Mouse (Mus musculus) frontal cortex, postnatal 10 days (tissue): Measurements from ENCODE around the gene Galnt9.

ENCODE experiments used
- DNase-seq, 2 experiments: peaks; one replicate each; pipeline ENCODE4 v3.0.0; 2022; ENCODE audit warnings: low spot score in 2 of 2, mixed read lengths in 1 of 2

Galnt9 gene

DNA sequence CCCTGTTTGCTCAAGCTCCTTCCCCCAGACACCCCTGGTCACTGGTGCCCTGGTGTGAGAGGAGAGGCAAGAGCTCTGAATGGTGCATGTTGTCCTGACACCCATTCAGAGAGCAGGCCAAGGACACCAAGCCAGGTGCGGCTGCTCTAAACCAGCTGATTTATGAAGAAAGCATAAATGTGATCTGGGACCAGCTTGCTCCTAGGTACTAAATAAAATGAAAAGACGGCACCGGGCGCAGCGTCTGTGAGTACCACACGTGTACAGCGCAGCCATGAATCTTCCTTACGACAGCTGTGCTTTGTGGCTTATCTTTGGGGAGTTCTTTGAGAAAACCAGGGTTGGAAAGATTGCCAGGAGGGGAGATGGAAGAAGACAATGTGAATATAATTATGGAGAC is 8.2 kb upstream of the Galnt9 start:
- DNase-seq, result no peak

DNA sequence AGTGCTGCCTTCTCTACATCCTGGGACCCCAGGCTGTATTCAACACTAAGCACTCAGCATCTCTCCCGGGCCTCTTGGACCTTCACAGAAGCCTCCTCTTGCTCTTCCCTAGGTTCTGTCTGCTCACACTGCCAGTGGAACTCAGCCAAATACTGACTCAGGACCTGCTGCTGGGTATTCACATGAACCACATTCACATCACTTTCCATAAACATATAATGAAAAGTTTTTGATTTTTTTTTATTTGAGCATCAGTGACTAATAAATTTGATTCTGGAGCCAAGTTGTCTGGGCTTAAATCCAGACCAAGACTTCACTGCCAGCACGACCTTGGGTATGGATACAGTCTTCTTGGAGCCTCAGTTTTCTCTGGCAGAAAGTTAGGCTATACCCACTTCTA is 3.2 kb upstream of the Galnt9 start:
- no peak for DNase-seq

DNA sequence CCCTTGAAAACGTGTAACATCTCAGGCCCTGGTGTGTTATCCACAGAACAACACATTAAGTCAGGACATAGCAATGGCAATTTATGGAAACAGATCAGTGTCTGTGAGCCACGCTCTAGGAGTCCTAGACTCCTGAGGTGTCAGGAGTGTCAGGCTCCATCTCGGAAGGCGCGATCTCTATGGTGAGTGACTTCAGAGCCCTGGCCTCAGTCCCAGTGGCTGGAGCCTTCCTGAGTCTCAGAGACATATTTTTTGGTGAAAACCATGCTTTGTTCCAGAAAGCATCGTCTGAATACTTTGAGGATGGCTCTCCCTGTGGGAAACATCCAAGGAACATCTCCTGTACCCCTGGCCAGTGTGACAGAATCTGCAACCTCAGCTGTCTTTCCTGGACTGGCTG is 2.7 kb upstream of the Galnt9 start:
- no peak for DNase-seq

DNA sequence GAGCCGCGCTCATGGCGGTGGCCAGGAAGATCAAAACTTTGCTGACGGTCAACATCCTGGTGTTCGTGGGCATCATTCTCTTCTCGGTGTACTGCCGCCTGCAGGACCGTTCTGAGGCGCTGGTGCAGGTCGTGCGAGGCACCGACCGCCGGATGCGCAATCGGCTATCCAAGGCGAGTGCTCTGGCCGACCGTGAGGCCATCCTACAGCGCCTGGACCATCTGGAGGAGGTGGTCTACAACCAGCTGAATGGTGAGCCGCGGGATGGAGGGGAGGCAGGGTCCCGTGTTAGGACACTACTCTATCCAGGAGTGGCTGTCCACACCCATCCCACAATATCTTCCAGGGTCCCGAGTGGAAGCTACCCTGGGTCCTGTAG is 525 bp downstream of the Galnt9 start:
- DNase-seq, result no peak

DNA sequence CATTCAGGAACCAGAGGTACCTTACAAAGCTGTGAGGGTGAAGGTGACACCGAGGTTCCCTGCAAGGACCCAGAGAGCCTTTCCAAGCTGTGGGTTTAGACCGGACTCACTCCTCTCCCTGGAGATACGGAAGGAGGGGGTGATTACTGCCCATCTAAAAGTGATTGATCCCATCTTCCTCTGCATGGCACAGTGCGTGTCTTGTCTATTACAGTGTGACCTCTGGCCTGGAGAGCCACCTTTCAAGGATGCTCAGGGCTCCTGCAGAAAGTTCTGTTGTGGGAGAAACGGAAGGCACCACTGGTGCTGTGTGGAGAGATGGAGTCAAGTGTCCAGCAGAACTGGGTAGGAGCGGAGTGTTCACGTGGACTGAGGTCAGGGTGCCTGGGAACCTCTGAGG is 1.2 kb downstream of the Galnt9 start:
- DNase-seq, result no peak

DNA sequence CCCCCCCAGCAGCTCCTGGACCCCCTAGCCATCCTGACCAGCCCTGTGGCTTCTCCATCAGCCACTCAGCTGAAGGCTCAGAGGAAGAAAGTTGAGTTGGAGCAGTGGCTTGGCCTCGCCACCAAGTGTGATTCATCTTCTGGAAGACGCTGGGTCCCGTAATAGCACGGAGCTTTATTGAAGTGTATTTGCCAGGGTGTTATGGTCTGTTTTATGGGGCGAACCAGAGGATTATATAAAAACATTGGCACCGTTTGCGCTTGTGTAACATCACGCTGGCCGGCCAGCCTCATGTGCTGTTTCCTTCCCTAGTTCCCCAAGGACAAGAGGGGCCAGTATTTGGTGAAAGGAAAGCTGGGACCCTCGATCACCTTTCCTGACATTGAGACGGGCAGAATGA is 2.0 kb downstream of the Galnt9 start:
- no peak for DNase-seq

DNA sequence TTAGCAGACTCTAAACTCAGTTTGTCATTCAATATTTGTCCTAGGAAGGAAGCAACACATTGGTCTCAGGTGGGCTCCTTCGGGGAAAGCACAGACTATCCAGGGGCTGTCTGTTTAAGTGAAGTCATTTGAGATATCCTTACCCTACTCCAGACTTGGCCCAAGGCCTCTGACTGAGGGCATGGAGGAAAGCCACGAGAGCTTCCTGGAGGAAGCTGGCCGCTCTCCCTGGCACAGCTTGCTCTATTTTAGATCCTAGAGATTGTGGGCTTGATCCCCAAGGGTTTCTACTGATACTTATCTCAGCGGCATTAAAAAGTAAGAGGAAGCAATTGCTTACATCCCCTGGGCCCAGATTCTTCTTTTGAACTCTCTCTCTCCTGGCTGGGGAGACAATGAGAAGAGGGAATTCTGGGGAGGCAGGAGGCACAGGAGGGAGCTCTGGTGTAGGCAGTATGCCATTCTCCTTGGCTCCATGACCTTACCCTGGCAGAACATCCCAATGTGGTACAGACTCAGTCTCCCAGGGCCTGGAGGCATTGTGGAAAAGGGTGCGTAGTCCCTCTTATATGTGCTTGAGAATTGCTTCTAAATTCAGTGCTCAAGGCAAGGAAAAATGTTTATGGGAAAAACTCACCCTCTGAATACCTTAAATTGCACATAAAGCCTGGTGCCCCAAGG is 2.7 kb downstream of the Galnt9 start:
- DNase-seq, result no peak

DNA sequence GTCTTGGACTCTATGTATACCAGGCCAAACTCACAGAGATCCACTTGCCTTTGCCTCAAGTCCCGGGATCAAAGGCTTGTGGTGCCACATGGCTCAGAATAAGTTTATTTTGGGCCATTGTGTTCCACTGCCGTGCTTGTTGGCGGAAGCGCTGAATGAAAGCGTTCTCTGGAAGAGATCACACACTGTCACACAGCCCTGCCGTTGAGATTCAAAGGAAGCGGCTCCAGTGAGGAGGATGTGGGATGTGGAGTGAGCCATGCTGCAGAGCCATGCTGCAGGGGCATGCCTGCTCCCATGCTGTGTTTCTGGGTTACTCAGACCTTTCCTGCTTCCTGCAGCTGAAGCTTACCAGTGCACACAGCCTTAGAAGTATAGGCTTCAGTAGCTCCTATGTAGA is 4.3 kb downstream of the Galnt9 start:
- DNase-seq, result no peak

DNA sequence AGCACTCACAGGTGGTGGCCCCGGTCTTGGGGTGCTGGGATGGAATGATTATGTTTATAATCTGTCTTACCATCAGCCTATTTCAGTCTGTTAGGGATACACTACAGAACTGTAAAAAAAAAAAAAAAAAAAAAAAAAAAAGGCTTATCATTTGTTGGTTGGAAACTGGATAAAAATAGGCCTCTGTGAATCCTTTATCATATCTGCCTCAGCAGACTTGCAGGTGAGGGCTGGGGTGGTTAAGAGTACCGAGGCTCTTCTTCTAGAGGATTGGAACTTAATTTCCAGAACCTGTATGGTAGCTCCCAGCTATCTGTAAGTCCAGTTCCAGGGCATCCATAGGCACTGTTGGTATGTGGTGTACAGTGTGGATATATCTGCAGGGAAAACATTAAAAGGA is 6.0 kb downstream of the Galnt9 start:
- no peak for DNase-seq

DNA sequence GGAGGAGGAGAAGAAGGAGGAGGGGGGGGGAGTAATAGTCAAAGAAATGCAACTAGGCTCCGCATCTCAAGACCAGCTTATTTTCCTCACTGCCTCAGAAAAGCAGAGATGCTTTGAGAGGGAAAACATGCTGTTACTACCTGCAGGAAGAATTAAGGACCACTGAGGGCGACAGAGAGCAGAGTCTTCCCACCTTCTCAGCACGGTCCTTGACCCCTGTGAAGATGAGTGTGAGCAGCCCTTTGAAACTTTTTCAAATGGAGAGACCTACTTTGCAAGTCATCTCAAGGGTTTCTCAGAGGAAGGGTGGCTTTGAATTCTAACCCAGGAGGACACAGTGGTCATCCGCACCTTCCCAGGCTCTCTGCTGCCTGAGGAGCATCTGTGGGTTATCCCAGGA is 6.7 kb downstream of the Galnt9 start:
- DNase-seq, result no peak

DNA sequence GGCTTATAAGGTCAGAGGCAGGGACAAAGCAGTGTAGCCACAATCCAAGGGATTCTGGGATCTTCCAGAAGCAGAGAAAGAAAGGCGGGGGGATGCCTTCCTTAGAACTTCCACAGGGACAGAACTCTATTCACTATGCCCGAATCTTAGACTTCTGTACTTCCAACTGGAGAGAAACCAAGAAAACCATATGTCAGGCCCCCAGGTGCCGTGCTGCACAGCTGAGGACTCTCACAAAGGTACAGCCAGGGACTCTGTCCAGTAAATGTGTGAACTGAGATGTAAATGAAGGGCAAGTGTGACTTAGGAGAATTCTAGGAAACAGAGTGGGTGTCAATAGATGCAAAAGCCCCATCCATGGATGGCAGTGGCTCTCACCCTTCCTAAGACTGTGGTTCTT is 7.8 kb downstream of the Galnt9 start:
- no peak for DNase-seq

DNA sequence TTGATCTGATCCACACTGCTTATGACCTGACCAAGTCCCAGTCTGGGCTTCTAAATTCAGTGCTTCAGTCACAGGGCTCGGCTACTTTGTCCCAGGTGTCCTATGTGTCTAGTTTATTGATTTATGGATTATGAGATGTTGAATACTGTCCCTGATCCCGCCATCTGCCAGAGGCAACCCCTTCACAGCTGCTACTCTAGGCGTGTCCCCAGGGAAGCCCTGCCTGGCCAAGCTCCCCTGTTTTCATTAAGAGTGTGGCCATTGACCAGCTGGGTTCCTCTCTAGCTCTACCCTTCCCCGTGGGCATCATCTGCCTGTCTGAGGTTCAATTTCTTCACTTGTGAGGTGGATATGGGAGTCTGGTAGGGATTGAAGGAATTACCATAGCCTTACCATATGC is 9.2 kb downstream of the Galnt9 start:
- DNase-seq, result no peak

DNA sequence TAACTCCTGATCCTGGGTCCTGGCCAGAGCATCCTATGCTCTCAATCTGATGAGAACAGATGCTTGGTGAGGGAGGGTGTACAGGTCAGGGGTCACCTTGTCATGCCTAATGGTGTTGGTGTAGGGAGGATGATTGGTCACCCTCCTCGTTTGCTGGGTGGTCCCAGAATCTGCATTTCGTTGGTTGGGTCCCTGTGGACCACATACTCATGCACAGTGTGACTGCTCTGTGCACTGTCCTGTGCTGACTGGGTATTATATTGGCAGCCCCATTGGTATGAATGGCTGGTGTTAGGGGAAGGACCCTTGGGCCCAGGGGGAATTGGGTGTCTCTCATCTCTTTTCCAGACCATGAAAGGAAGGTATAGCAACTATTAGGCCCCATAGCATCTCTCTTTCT is 11.0 kb downstream of the Galnt9 start:
- no peak for DNase-seq

DNA sequence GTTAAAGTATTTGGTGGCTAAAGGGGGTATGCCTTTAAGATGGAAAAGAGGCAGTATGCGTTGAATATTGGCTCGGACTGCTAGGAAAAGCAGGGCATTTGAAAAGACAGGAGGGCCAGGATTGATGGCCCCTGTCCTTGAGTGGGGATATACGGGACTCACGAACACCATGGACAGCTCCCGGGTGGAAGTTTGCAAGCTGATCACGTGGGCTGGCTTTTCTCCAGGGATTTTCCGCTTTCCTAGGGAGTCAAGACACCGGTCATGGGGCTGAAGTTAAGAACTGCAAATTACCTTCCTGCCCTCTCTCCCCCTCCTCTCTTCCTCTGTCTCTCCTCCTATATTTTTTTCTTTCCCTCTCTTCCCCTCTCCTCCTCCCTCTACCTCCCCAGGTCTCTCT is 14.2 kb downstream of the Galnt9 start:
- peak in 1 of 2 experiments; percentile 39 for DNase-seq

DNA sequence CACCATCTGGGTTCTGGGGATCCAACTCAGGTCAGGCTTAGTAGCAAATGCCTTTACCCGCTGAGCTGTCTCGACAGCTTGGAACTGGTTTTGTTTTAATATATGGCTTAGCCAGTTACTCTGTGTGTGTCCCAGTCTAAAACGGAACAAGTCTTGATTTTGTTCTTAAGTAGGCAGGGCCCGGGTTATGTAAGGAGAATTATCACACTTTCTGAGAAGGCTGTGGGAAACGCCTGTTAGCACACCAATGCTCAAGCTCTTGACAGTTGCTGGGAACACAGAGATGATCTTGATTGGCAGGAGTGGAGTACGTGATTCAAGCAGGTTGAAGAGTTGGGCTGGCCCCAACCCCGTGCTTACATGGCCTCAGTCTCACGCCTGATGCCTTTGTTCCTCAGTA is 15.5 kb downstream of the Galnt9 start:
- DNase-seq, result no peak

DNA sequence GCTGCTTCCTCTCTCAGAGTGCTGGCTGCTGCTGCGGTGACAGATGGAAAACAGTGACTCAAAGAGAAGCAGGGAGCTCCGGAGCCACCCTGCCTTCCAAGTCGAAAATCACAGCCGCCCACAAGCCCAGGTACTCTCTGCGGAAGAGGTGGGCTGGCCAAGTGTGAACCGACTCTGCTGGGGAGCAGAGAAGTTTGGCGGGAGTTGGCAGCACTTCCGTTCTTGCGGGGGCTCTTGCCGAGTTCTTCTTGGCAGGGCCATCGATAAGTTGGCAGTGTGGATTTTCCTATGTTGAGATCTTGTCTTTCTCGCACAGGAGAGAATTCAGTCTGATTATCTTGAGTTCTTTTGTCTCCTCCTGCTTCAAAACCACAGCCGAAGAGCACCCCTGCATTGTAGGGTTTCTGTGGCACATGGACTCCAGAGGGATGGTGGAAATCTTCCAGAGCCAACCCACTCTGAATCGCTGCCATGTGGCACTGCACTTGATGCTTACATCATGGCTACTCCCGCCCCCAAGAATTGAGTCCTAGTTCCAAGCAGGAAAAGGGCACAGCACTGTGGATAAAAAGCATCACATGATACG is 18.7 kb downstream of the Galnt9 start:
- peak; percentile 64 to 83 for DNase-seq

DNA sequence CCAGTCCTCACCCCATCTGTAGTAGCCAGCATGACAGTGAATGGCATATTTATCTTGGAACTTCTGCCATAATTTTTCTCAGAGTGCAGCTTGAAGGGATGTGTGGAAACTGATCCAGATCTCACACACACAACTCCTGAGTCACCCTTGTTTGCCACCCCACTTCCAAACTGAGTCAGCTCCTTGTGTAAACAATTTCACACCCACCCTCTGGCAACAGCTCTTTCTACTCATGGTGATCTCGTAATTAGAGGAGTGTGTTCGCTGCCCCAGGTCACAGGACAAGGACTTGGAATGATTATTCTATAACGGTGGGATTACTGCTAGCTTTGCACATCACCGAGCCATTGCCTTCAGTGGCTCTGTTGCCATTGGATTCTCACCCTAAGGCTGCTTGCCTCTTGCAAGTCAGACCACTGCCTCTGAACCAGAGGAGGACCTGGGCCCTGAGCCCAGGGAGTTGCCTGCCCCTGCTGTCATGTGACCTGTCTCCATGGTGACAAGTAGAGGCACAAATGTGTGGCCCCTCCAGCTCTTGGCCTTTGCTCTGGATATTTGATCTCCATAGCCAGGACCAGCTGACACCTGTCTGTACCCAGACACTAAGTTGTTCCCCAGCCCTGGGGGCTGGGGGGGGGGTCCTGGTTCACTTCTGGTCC is 21.0 kb downstream of the Galnt9 start:
- no peak for DNase-seq

DNA sequence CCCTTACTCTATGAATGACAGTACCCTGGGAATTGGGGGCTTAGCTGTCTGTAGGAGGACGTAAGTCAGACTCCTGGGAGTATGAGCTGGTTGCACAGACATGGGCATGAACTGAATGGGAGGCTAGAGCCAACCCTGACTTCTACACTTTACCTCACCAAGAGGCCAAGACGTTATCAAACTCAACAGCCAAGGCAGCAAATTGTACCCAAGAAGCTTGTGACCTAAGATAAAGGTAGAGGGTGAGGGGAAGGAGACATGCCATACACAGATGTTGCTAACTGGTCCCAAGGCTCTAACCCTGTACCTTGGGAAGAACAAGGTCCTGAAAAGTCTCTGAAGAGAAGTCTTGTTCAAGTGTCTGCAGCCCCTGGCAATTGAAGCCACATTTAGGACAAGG is 23.4 kb downstream of the Galnt9 start:
- no peak for DNase-seq

DNA sequence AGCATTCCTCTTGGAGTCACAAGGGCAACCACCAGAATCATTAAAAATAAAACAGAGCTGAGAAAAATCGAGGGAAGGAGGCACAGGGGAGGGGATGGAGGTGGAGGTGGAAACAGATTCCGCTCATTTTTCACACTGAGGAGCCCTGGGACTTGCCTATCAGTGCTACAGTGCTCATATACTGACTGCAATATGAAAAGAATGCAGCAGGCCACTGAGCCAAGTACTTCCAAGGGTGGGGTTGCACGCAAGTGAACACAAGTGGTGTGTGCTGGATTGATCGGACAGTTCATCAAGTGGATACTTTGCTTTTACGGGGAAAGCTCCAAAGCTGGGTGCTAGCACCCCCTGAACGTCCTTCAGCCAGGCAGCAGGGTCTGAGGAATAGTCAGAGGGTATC is 30.7 kb downstream of the Galnt9 start:
- no peak for DNase-seq

DNA sequence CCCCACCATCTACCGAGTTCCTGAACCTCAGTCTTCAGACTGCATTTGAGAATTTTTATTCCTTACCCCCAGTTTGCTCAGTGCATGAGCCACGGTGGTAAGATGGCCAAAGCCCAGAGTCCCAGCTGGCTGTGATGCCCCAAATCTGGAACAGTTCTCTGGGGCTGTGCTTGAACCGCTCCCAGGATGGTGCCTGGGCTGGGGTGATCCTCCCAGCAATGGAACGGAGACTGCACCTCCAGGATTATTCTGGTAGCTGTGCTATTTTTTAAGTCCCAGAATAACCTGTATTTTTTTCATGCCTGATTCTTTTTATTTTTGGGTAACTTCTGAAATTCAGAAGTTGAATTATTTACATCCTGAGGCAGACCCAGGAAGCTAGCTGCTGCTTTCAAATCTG is 35.1 kb downstream of the Galnt9 start:
- DNase-seq, result no peak

DNA sequence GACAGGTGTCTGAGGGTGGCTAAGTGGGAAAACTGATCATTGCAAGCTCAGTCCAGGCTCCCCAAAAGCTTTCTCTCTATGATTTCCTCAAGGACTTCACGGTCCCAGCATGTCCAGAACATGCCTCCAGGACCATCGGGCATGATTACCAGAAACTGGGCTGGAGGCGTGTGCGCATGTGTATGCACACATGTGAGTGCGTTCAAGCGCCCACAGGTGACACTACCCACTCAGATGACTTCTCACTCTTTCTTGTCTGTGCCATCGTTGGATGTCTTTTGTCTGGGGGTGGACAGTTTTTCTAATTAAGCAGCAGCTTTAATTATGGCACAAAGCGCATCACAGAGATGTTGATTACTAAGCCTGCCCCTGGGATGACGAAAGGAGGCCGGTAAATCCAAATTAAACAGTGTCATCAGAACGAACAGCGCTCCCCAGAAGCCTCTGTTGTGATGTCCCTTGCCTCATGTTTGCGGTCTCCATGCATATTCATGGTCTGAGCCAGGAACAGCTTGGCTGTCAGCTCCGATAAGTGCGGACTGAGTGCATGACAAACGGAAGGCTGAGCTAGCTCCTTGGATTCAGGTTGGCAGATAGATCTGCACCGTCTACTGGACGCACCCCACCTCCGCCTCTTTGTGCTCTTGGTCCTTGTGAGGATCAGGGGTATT is 36.5 kb downstream of the Galnt9 start:
- no peak for DNase-seq

DNA sequence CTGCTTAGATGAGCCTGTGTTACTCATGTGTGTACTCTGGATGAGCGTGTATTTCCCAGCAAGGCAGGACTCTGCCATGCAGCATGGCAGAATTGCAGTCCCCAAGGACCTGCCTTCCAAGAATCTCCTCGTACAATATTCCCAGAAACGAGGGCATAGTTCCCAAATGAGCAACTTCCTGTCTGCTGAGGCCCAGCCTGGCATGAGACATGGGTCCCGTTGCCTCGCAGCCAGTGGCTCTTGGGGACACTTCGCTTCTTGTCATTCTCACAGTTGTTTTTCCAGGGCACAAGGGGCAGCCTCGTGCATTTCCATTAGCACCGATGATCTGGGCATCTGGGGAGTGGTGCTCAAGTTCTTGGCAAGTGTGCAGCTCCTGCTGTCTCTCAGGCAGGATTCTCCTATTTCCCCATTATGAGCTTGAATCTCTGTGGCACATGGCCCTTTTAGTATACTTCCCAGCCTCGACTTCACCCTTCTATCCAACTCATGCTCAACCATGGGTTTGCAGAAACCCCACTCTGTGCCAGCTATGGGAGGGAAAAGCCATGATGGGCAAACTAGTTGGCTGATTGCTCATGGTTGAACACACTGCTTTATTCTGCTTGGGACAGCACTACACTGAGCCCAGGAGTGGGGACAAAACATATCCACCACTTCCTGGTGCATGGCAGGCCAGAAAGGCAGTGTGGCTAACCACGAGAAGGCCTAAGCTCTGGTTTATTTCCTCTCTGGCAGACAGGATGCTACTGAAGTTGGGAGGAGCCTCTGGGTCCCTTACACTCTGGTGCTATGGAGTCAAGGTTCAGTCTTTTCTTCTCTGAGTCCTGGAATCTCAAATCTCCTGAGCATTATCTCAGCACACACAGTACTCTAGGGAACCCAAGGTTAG is 38.7 kb downstream of the Galnt9 start:
- DNase-seq, result no peak
